Mouse (Mus musculus): ENCODE data around the gene Rnf115.
"Not testable (repeated sequence)": the region's sequence is repeated elsewhere in the genome, so short reads cannot be mapped to it uniquely, and the experiment has no call there.

The Rnf115 gene

DNA sequence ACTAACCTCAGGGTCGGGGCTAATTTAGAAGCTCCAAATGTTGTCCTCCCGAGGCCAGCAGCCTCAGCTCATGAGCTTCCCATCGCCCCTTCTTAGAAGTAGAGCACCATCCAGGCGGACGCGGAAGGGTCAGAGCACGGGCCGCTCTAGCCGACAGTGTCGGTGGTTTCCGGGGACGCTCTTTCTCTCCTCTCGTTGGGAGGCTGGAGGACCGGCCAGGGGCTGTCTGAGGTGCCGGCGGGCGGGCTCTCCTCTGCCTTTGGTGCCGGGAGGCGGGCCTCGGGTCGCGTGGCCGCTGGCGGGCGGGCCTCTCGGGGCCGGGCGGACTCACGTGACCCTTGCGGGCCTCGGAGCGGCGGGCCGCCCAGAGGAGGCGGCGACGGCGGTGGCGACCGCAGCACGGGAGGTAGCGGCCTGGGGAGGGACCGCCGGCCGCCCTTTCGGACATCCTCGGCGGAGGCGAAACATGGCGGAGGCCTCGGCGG, at the start of gene Rnf115, which contains the start of gene Polr3c:
Gene Rnf115, plus strand, starts transcription at position 322 of the 485 bp plus-strand sequence.
Gene Polr3c, minus strand, starts transcription at position 286 of the 485 bp plus-strand sequence.
- peak; percentile 98 for DNase-seq

DNA sequence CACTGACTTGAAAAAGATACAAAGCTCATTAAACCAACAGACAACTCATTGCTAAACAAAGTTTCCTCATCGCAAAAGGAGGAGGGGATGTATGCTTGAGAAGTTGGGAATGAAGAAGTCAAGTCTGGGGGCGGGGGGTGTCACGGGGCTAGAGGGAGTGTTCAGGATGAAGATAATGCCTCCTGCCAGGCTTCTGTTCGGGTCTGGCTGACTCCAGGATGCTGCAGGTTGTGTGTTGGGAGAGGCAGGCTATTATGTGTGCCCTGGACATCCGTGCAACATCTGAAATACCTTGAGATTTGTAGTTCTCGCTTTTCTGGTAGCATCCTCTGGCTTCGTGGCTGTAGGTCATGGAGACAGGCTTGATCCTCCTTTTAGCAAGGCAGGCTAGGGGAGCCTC, 49.0 kb upstream of the Rnf115 start:
- DNase-seq, result no peak

DNA sequence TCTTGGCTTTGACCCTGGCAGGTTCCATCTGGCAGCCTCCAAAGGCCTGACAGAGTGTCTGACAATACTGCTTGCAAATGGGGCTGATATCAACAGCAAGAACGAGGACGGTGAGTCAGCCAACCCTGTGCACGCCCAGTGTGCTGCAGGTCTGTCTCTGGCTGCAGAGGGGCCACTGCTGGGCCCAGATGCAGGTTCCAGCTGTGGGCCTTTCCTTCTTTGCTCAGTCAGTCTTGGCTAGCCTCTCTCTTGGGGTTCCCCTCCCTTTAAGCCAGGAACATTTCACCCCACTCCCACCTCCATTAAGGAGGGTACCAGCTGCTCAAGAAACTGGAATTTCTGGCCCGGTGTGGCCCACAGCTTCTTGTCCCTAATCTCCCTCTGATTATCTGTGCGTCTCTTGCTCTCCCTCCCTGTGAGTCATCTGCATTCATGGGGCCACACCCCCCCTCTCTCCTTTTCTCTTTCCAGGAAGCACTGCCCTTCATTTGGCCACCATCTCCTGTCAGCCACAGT, 48.2 kb upstream of the Rnf115 start:
- DNase-seq, result no peak

DNA sequence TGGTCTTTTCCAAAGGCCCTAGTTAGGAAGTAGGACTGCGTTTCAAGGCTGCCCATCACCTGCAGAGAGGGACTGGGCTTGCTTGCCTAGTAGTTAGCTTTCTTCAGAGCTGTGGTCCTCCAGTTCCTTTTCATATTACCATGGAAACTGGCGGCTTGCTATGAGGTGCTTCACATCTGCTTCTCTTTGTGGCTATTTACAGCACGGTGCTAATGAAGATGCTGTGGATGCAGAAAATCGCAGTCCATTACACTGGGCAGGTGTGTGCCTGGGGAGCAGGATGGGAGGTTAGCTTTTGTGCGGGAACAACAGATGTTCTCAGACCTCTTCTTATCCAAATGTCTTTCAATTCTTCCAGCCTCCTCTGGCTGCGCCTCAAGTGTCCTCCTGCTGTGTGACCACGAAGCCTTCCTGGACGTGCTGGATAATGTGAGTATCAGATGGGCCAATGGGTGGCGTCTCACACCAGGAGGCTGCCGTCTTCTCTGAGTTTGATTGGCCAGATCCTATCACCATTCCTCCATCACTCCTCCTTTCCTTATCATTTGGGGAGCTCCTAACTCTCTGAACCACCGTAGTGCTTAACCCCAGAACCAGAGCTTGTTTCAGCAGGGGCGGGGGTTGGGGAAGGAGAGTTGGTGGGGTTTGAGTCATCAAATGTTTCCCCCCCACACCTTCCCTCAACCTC, 47.1 kb upstream of the Rnf115 start:
- DNase-seq, result no peak

DNA sequence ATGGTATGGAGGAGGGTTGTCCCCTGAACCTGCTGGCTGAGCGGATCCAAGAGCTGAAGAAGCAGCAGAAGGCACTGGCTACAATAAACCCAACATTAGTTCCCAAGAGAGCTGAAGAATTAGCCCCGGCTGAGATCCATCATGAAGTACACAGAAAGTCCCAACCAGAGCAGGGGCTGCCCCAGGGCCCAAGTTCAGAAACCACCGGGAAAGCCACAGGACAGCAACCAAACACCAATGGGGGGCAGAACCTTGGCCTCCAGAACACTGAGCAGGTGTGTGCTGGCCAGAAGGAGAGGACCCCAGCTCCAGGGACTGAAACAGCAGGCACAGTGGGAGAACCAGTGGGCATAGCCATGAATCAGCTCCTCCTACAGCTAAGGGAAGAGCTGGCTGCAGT, 44.0 kb upstream of the Rnf115 start:
- no peak for DNase-seq

DNA sequence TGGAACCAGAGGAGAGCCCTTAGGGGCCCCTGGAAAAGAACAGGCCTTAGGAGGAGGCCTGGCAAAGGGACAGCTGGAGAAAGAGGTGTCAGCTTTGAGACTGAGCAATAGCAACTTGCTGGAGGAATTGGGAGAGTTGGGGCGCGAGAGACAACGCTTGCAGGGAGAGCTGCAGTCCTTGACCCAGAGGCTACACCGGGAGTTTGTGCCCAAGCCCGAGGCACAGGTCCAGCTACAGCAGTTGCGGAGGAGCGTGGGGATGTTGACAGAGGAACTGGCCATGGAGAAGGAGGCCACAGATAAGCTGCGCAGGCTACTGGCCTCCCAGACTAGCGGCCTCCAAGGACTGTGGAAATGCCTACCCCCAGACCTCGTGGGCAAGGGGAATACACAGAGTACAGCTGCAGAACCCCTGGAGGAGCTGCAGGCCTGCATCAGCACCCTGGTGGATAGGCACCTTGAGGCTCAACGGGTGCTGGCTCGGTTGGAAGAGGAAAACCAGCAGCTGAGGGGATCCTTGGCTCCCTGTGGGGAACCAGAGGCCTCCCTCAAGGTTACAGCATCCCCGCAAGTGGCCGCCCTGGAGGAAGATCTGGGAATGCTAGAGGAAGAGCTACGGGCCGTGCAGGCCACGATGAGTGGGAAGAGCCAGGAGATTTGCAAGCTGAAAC, 43.2 kb upstream of the Rnf115 start:
- DNase-seq, result no peak

DNA sequence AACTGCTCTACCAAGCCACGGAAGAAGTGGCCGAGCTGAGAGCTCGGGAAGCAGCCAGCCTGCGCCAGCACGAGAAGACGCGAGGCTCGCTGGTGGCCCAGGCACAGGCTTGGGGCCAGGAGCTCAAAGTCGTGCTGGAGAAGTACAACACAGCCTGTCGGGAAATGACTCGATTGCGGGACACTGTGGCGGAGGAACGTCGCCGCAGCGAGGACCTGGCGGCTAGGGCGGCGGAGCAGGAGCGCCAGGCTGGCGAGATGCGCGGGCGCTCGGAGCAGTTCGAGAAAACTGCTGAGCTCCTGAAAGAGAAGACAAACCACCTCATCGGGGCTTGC, 42.7 kb upstream of the Rnf115 start:
- no peak for DNase-seq

DNA sequence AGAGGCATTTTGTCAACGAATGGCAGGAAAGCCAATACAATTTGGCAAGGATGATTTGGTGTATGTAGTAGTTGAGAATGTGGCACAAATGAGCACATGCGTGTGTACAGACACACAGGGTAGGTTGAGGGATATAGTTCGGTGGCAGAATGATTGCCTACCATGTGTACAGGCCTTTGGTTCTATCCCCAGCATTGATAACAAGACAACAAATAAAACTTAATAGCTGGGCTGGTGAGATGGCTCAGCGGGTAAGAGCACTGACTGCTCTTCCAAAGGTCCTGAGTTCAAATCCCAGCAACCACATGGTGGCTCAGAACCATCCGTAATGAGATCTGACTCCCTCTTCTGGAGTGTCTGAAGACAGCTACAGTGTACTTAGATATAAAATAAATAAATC, 41.4 kb upstream of the Rnf115 start:
- not testable (repeated sequence) for DNase-seq

DNA sequence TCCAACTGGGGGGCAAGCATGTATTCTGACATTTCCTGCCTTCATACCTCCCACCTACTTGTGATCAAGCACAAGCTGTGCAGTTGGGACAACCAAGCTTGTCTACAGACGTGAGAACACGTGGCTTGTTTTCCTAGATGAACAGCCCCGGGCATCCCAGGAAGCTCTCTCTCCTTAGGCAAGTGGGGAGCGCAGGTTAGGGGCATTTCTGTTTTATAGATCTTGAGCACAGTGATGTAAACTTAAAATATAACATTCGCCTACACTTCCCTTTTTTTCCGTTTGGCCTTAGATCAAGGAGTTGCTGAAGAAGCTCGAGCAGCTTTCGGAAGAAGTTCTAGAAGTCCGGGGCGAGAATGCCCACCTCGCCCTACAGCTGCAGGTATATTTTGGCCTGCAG, 38.6 kb upstream of the Rnf115 start:
- no peak for DNase-seq

DNA sequence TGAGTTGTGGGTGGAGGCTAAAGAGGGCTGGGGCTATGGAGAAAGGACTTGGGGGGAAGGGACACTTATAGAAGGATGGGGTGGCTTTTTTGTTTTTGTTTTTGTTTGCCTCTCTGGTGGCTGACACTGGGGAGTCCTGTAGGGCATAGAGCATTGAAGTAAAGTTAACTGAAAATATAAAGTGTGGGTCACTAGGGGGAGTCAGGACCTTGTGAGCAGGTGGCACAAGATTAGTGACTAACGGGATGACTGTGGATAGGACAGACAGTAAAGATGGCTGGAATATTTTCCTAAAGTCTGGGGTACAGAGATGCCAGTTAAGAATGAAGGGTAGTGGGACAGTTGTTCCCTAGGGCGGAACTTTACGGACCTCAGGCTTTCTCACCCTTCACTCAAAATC, 37.2 kb upstream of the Rnf115 start:
- DNase-seq, result no peak

DNA sequence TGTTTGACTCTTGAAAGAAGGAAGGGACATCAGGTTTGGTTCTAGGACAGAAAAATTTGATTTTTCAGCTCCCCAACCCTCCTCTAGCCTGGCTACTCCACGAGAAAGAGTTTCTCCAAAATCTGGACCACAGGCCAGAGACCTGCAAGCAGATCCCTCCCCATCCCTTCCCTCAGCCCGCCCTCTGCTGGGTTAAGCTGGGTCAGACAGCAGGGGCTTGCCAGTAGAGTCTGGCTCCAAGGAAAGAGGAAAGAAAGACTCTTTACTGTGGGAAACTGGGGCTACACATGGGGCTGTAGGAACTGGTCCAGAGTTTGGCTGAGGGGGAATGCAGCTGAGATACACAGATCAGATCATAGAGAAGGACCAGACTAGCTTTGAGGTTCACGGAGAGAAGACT, 35.0 kb upstream of the Rnf115 start:
- DNase-seq, result no peak

DNA sequence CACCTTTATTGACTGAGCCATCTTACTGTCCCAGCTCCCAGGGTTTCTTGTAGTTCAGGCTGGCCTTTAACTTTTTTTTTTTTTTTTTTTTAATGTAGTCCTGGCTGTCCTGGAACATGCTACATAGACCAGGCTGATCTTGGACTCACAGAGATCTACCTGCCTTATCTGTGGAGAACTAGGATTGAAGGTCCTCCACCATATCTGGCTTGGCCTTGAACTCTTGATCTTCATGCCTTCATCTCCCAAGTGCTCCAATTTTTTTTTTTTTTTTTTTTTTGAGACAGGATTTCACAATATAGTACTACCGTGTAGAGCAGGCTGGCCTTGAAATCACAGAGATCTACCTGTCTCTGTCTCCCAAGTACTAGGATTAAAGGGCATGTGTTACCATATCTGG, 33.9 kb upstream of the Rnf115 start:
- DNase-seq, result no peak

DNA sequence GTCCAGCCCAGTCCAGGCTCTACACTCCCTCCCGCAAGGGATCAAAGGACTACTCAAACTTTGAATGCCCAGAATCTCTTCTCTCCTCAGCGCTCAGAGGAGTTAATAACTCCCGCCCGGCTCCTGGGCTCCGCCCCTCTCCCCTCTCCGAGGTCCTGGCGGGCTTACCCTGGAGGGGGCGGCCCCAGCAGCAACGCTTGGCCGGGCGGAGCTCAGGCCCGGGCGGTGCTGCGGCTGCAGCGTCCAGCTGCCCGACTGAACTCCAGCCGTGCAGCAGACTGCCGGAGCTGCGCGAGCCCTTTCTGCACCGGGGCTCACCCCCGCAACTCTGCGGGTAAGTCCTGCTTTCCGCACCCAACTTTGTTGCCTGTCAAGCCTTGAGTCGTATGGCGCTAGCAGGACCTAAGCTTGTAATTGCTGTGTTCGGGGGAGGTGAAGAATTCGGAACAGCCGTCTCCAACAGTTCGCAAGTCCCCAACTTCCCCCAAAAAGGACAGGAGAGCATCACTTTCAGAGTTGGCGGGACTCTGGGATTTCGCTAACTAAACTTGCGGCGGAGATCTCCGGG, 31.2 kb upstream of the Rnf115 start, which contains the start of gene Pias3:
Gene Pias3, plus strand, starts transcription at position 187 of the 568 bp plus-strand sequence.
- DNase-seq, result peak; percentile 91

DNA sequence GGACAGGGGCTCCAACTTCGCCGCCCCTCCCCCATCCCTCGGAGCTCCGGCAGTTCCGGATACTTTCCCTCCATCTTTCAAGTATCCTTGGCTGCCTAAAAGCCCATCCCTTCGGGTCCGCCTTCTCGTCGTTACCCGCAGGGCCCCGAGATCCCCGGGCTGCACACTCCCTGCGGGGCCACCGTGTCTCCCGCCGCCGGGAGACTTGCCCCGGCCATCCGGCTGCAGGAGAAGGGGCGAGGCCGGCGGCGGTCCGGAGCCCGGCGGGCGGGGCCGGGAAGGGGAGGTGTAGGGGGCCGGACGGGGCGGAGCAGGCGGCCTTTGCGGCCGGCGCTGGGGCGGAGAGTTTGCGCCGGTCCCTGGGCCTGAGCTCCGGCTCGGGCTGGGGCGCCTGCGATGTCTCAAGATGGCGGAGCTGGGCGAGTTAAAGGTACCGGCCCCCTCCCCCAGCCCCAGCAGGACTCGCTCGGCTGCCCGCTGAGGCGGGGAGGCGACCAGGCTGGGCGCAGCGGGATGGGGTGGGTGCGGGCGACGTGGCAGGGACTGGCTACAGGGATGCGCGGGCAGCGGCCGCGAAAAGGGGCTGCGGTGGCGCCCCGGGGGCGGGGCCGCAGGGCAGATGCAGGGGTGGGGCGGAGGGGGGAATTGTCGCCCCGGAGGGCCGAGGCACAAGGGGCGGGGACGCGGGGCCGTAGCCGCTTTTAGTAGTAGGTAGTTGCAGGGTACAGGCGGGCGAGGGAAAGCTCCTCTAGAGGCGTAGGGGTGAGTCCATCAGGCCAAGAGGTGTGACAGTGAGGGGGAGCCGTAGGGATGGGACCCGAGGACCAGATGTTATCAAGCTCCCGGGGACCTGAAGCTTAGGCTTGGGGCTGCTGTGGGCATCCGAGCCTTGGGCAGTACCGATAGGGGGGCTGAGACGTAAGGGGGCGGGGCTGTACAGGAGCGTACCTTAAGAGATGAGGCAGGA, 30.4 kb upstream of the Rnf115 start:
- peak; percentile 92 for DNase-seq

DNA sequence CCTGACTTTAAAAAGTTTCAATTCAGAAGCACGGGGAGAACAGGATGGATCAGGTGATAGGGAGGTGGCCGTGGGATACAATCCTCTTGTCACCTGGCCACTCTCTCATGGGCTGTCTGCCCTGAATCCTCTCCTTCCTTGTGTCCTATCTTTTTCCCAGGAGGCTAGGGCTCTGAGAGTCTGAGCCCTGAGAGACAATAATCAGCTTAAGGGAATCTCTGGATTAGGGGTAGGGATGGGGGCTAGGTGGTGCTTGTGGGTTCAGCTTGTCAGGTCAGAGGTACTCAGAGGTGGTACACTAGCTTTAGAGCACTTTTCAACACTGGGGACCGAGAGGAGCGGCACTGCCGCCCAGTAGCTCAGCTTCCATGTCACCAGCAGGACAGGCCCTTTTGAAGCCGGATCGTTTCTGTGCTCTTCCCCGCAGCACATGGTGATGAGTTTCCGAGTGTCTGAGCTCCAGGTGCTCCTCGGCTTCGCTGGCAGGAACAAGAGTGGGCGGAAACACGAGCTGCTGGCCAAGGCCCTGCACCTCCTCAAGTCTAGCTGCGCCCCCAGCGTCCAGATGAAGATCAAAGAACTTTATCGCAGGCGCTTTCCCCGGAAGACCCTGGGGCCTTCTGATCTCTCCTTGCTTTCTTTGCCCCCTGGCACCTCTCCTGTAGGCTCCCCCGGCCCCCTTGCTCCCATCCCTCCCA, 28.3 kb upstream of the Rnf115 start:
- DNase-seq, result no peak

DNA sequence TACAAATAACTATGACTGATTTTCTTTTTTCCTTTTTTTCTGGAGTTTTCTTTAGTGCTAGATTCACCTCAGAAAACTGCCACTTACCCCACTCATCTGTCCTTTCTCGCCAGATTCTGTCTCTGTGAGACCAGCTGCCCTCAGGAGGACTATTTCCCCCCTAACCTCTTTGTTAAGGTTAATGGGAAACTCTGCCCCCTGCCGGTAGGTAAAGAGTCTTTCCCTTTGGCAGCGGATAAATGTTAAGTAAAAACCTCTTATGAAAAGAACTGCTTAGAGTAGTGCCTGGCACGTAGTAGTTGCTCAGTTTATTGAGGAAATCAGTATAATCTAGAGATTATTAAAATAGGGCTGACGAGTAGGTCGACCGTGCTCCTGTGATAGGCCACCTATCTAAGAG, 27.1 kb upstream of the Rnf115 start:
- DNase-seq, result no peak

DNA sequence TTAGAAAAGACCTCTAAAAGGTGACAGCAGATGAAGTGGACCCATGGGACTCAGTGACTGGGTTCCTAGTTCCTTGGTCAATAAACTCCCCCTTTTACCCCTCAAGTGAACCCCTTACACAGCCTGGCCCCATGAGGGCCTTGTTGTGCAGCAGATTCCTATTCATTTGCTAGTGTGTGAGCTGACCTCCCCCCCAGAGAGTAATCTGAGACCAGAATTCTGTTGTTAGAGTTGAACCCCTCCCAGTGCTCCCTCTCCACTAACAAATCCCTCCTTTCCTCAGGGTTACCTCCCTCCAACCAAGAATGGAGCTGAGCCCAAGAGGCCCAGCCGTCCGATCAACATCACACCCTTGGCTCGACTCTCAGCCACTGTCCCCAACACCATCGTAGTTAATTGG, 26.5 kb upstream of the Rnf115 start:
- DNase-seq, result no peak

DNA sequence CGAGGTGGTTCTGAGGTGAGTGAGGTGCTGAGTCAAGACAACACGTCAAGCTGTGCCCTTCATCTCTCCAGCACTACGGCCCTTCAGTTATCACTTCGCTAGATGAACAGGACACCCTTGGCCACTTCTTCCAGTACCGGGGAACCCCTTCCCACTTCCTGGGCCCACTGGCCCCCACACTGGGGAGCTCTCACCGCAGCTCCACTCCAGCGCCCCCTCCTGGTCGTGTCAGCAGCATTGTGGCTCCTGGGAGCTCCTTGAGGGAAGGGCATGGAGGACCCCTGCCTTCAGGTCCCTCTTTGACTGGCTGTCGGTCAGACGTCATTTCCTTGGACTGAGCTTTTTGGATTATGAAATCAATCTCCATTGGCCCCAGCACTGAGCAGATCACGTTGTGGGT, 22.7 kb upstream of the Rnf115 start:
- DNase-seq, result no peak

DNA sequence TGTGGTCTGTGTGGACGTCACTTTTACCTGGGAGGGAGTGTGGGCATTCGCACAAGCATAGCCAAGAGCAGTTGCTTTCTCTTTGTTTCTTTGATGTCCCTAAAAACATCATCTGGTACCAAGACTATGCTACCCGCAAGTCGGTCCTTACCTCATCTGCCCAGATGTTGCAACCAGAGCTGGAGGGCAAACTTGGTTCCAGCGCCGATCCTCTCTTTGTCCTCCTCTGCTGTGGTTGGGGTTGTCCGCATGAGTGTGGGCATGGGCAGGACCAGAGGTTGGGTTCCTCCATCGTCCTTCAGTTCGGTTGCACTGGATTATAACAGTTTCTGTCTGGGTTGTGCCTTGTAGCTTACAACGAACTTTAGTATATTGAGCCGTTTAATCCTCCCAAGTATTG, 21.2 kb upstream of the Rnf115 start:
- DNase-seq, result no peak

DNA sequence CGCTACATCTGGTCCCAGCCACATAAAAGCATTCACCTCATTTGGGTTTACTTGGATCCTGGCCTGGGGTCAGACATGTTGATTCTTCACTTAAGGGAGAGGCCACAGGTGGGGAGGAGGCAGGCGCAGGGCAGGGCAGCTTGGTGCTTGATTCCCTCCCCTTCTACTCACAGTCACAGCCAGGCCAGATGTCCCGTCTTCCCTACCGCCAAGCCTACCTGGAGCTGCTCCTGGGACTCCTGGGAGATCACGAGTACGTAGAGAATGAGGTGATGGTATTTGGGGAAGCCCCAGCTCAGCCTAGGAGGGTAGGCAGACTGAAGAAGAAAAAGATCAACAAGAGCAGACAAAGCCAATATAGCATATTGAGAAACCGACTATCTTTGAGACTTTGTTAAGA, 20.5 kb upstream of the Rnf115 start:
- DNase-seq, result no peak

DNA sequence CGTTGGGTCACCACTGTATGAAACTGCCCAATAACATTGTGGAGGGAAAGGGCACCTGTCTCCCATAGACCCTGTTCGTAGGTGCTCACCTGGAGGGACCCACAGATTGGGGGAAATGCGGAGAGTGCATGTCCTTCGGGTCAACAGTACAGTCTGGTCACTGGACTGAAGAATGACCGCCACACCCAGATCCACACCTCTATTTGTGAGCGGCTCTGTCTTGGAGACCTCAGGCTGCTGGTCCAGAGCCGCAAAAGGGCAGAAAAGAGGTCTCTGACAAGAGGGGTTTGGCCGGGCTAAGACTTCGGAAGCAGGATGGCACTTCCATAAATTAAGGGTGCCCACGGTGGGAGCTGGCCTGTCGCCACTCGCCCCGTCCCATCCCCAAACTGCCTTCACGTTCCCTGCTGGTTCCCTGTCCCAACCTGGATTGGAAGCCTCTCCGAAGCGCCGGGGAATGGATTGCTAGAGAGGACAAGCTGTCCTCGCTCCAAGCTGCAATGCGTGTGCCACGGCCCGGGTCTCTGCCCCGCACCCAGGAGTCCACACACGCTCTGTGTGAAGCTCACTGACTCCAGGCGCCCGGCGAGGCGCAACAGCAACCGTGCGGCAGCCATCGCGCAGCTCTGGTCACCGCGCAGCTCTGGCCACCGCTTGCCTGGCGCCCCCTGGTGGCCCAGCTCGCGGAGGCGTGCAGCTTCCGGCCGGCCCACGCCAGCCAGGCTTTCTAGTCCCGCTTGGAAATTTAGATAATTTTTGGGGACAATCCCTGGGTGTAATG, 19.4 kb upstream of the Rnf115 start, which contains the start of gene Nudt17:
Gene Nudt17, minus strand, starts transcription at position 660 of the 781 bp plus-strand sequence.
- DNase-seq, result peak; percentile 81
